Mouse (Mus musculus) cerebellum, adult 11 months (tissue): ENCODE results near the gene Tecpr1.

ENCODE experiments used
- DNase-seq: peaks from one replicate; pipeline ENCODE4 v3.0.0; 2022

Tecpr1 gene

DNA sequence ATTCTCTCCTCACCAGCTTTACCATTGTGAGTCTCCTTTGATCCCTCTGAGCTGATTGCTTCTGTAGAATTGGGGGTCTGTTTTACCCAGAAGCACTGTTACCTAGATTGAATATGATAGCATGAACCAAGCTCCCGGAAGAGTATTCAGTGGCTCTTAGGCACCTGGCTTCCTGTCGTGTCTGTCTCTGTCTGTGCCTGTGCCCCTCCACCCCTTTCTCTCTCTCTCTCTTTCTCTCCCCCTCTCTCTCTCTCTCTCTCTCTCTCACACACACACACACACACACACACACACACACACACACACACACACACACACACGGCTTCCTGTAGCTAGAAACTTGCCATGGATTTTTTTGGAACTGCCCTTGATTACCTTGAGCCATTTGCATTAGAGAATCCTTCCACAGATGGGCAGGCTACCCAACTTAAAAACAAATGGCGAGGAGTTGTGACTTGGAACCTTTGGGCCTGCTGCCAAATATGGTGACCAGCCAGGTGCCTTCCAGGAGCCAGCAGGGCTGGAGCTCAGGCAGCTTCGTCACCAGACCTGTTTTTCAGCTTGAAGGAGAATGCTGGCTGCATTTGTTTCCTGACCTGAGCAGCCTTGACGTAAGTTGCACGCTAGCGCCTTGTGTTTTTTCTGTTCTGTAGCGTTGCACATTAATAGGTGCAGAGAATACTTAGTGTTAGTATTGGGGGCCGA is 60.5 kb downstream of the Tecpr1 start:
- peak; percentile 67 for DNase-seq

DNA sequence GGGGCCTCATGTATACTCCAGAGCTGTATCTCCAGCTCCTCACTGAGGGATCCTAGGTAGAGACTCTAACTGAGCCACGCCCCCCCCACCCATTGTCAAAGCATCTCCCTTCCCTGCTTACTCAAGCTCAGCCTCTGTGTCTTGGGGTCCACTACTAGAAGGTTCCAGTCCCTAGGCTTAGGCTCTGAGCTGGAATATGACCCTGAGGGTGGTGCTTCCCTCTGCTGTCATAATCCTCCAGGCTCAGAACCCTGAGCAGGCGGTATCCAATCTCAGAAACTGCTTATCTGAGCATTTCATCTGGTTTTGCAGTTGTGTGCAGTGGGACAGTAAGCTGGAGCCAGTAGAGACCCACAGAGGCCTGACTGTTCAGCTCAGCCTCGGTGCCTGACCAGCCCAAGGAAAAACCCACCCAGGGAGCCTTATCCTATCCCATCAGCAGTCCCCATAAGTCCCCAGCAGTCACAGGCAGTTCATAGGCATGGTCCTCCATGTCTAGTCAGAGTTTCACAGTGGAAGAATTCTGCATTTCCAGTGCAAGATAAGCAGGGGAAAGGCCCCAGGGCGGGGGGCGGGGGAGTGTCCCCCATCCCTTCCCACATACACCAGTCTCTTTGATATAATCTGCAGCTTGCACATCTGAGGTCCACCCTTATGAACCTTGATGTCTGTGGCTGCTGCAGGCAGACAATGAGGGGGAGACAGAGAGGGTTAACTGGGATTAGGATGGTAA is 61.2 kb downstream of the Tecpr1 start:
- no peak for DNase-seq

DNA sequence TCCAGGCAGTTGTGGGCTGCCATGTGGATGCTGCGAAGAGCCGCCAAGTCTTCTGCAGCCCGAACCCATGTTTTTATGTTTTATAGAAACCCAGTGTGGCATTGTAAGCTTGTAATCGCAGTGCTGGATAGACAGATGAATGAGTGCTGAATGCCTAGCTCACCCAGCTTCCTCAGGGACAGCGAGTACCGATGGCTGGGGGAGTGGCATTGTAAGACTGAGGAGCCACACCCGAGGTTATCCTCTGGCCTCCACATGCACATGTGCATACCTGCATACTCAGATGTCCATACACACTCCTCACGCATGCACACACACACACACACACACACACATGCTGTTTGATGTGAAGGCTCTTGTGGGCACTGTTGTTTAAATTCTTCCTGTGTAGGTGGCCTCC is 64.3 kb downstream of the Tecpr1 start:
- no peak for DNase-seq

DNA sequence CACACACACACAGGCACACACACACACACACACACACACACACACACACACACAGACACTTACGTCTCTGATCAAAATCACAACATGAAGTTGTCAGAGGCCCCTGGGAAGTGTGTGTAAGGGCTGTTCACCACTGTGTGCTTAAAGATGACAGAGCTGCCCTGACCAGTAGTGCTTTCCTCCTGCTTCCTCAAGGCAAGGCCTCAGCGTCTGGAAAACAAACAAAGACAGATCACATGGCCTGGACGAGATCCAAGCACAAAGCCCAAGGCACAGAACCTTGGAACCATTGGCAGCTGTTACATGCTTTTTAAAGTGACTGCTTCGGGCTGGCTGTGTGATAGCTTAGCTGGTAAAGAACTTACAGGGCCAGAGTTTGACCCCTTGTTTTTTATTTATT is 64.8 kb downstream of the Tecpr1 start:
- peak; percentile 28 for DNase-seq

DNA sequence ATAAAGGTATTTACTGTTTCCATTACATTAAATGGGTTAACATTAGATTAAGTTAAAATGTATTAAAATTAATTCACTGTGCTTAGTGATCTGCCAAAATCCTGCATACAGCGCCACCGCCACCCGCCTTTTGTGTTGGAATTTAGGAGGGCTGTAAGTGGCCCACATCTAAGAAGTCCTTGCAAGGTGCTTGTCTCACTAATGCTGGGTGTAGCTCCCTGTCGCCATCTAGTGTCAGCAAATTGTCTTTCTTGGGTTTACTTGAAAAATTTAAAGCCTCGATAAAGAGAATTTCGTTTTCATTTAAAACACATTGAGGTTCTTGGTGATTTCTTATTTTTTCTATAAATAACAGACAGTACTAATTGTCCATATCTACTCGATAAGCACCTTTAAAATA is 68.9 kb downstream of the Tecpr1 start:
- DNase-seq: peak; percentile 59

DNA sequence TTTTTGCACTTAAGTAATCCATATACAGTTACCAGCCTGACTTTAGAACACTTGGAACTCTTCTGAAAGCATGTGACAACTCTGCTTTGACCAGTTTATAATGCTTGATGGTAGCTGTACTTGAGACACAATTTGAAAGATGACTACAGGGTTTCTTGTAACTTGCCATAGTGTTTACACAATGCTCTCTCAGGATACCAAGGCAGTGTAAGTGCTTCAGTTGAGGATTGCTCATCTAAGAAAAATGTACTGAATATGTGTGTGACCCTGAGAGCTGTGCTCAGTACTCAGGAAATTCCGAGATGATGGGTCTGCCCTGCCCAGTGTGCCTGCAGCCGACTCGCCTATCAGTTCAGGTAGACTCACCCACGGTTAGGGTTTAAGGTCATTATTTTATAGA is 72.1 kb downstream of the Tecpr1 start:
- no peak for DNase-seq

DNA sequence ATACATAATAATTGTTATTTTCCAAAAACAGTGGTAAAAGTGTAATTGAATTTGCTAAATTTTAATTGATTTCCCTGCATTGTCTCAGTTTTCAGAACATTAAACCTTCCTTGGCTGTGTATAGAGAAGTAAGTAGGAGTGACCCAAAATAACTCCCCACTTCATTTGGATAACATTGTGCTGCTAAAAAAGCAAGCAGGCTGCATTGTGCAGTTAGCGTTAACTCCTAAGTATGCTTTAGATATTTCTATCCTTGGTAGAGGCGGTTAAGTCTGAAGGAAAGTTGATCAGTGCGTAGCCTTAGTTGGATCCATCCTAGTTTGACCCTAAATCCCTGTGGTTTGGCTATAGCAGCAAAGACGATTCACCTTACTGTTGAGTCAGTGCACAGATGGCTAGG is 73.9 kb downstream of the Tecpr1 start:
- no peak for DNase-seq

DNA sequence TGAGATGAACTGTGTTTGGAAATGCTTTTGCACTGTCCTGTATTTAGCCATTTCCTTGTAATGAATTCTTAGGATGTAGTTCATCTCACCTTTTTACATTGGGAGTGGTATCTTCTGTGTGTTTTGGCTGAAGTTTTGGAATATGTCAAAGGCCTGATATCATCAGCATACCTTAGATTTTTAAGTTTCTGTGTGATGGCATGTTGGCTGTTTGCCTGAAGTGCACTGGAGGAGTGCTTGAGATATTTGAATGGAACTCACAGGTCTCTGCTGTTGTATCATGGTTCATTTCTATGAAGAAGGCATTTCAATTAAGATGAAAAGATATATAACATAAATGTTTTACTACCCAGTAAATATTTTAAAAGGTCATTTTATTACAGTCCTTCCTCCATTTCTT is 76.5 kb downstream of the Tecpr1 start:
- no peak for DNase-seq
